8 mouse cellular contexts compared by ENCODE assay signal in the genomic region with DNA sequence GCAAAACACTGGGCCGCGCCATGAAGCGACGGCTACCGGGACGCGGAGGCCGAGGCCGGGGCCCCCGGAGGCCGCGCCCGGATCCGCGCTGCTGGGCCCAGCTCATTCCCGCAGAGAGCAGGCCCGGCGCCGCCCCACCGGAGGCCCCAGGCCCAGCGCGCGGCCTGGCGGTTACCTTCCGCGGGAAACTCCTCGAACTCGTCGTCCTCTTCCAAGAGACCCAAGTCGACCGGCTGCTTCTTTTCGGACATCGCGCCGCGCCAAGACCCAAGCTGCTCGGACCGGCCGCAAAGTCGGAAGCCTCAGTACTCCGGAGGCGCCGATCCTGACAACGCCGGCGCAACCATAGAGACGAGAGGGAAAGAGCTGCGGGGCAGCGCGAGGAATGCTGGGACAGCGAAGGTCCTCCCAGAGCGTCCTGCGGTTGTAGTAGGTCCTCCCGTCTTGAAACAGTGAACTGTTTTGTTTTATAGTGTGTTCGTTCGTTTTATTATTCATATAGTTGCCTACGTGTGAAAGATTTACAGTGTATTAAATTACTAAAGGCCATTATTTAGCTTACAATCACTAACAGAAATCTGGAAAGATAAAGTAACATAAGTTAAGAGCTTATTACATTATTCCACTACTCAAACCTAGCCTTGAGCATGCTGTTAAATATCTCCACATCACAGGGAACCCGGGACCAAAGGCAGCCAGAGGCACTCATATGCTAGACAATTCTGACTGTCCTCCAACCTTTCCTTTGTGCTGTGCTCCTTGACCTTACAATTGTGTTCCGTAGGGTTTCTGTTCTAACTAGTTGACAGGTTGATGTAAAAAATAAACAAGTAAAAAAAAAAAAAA. TPM values are rescaled to one million over a fixed set of nuclear protein-coding genes. Genes with fewer than 3 reads are reported as not detected.
DNase-seq lines count a peak whose midpoint lies in the region; ATAC-seq and TF ChIP-seq lines count a peak whose summit lies in the region.

A gene (minus strand): TSS at position 360 of the 846 bp plus-strand sequence.

- H3K4me1 ChIP-seq in hindbrain, embryonic 10.5 days (replicated peaks): peaks cover 13% of the 10 kb centered on the region
- H3K4me1 ChIP-seq in lung, postnatal 0 days (ENCODE audit: insufficient read depth, low read depth, low read length): no peaks in the 10 kb centered on the region; the same call in 1 of the 2 replicates

- H3K4me2 ChIP-seq in lung, postnatal 0 days (replicated peaks; ENCODE audit: low read depth, low read length): peak within 1 kb of the TSS; percentile 61

- H3K27me3 ChIP-seq in hindbrain, embryonic 10.5 days (ENCODE audit: insufficient read depth, poor library complexity, severe bottlenecking): no peaks in the 10 kb centered on the region
- H3K27me3 ChIP-seq in lung, postnatal 0 days (replicated peaks; ENCODE audit: insufficient read depth, low read length): no peaks in the 10 kb centered on the region

- TF ChIP-seq EP300 in lung, postnatal 0 days (IDR thresholded peaks at IDR 0.05): no peak

- H3K36me3 ChIP-seq in hindbrain, embryonic 10.5 days: peaks cover 17% of the 10 kb centered on the region
- no peaks in the 10 kb centered on the region for H3K36me3 ChIP-seq in lung, postnatal 0 days (ENCODE audit: insufficient read depth, low read length)

- H3K9ac ChIP-seq in lung, postnatal 0 days (replicated peaks; ENCODE audit: low read depth): peak within 1 kb of the TSS; percentile 99

- 1% methylated on average over 59 of the region's 59 CpGs for WGBS in hindbrain, embryonic 10.5 days
- whole genome bisulfite sequencing in lung, postnatal 0 days: 1% methylated on average over 57 of the region's 59 CpGs

- peak within 1 kb of the TSS; percentile 94 for H3K4me3 ChIP-seq in hindbrain, embryonic 10.5 days
- peak within 1 kb of the TSS; percentile 96 for H3K4me3 ChIP-seq in lung, postnatal 0 days (ENCODE audit: low read depth, low read length)

- H3K9me3 ChIP-seq in hindbrain, embryonic 10.5 days: 0 out of 2 replicates have a peak, but pooled peaks cover 3% of the 10 kb centered on the region
- no peaks in the 10 kb centered on the region for H3K9me3 ChIP-seq in lung, postnatal 0 days (ENCODE audit: low read length)

- peak; percentile 100 for ATAC-seq in frontal cortex, adult (ENCODE audit: low TSS enrichment)
- peak; percentile 97 for ATAC-seq in lung, postnatal 0 days

- H3K27ac ChIP-seq in hindbrain, embryonic 10.5 days: peak within 1 kb of the TSS; percentile 97
- H3K27ac ChIP-seq in lung, postnatal 0 days (ENCODE audit: low read length): peak within 1 kb of the TSS; percentile 96

- TF ChIP-seq CTCF in lung, postnatal 0 days (IDR thresholded peaks at IDR 0.05): peak; percentile 4; the same call in 1 of the 2 replicates

- peak; percentile 93 for DNase-seq in MN1 (ENCODE audit: low spot score)
- peak; percentile 89 for DNase-seq in cerebellum, adult 9-10 months
- DNase-seq in hindbrain, embryonic 10.5 days (ENCODE audit: low spot score): peak; percentile 88
- peak; percentile 85 for DNase-seq in layer of hippocampus, adult 9-11 months
- peak; percentile 93 for DNase-seq in lung, postnatal 0 days (ENCODE audit: low spot score)
- peak; percentile 88 for DNase-seq in ovary, postnatal 14 days (ENCODE audit: low spot score)
- DNase-seq in thymus, postnatal 14 days: peak; percentile 91

RNA-seq across cellular contexts. Expression of the gene that starts here (rescaled TPM):
- polyA plus RNA-seq in hindbrain, embryonic 10.5 days (2016; fragmentation: Nextera tagmentation; extraction: Ambion mirVana): 248 and 258 TPM in 2 replicates
- polyA plus RNA-seq in lung, postnatal 0 days (2015; fragmentation: Nextera tagmentation; extraction: Ambion mirVana): 248 and 252 TPM in 2 replicates

Comparison
In these comparisons a context has a peak if more than half of its experiments do, and no peak if none do; other contexts are left out.
1. Peak in every context shown above with its lines: DNase-seq, ATAC-seq, H3K4me3 ChIP-seq and H3K27ac ChIP-seq.